Mouse (Mus musculus): ENCODE measurements around the gene Epha4. TPM values are rescaled to one million over a fixed set of nuclear protein-coding genes. Genes with fewer than 3 reads are reported as not detected.

The Epha4 gene
- polyA plus RNA-seq, 1 experiment, result 5.2 TPM

- H3K27me3 ChIP-seq (replicated peaks; ENCODE audit: control insufficient read depth, insufficient read depth, low read length), result no peaks in the 10 kb centered on the region
- WGBS, result 73% methylated on average over 21 of the region's 21 CpGs
- TF ChIP-seq POLR2A (IDR thresholded peaks at IDR 0.05; ENCODE audit: low read depth, low read length) (no peak), CTCF (conservative IDR thresholded peaks at IDR 0.05; ENCODE audit: insufficient read depth, insufficient read length, low read depth, low read length) (no peak)
- H3K27ac ChIP-seq (ENCODE audit: insufficient read depth, low read depth, low read length), result no peak overlapping the region
- H3K4me3 ChIP-seq (ENCODE audit: insufficient read depth, low read depth, low read length), result no peak overlapping the region
- no peaks in the 10 kb centered on the region for H3K36me3 ChIP-seq (ENCODE audit: control insufficient read depth, insufficient read depth, low read length)
- no peaks in the 10 kb centered on the region for H3K4me1 ChIP-seq (ENCODE audit: control insufficient read depth, insufficient read depth, low read length)
- no peak for DNase-seq
Observed at GRCm38 (mm10) chr1:77506038-77506855, 8.6 kb downstream of the Epha4 start.

- Histone ChIP-seq H3K36me3 (ENCODE audit: control insufficient read depth, insufficient read depth, low read length) (no peaks in the 10 kb centered on the region), H3K4me1 (ENCODE audit: control insufficient read depth, insufficient read depth, low read length) (peaks cover under 1% of the 10 kb centered on the region; the same call in 1 of the 2 replicates), H3K27ac (ENCODE audit: insufficient read depth, low read depth, low read length) (no peak overlapping the region), H3K27me3 (replicated peaks; ENCODE audit: control insufficient read depth, insufficient read depth, low read length) (no peaks in the 10 kb centered on the region), H3K4me3 (ENCODE audit: insufficient read depth, low read depth, low read length) (no peak overlapping the region)
- no peak for DNase-seq
- TF ChIP-seq POLR2A (IDR thresholded peaks at IDR 0.05; ENCODE audit: low read depth, low read length), result no peak
- TF ChIP-seq CTCF (conservative IDR thresholded peaks at IDR 0.05; ENCODE audit: insufficient read depth, insufficient read length, low read depth, low read length), result no peak
- 88% methylated on average over 8 of the region's 8 CpGs for WGBS
Observed at GRCm38 (mm10) chr1:77505263-77505662, 9.6 kb downstream of the Epha4 start.

GRCm38 (mm10) chr1:77504813-77505212 lies 10.1 kb downstream of the Epha4 start:
- WGBS, result 79% methylated on average over 2 of the region's 2 CpGs
- DNase-seq, result no peak
- TF ChIP-seq POLR2A (IDR thresholded peaks at IDR 0.05; ENCODE audit: low read depth, low read length) (no peak), CTCF (conservative IDR thresholded peaks at IDR 0.05; ENCODE audit: insufficient read depth, insufficient read length, low read depth, low read length) (no peak)

GRCm38 (mm10) chr1:77503711-77504181 lies 11.1 kb downstream of the Epha4 start:
- H3K4me3 ChIP-seq (ENCODE audit: insufficient read depth, low read depth, low read length), result no peak overlapping the region
- no peak for DNase-seq
- no peaks in the 10 kb centered on the region for H3K36me3 ChIP-seq (ENCODE audit: control insufficient read depth, insufficient read depth, low read length)
- WGBS, result 89% methylated on average over 8 of the region's 8 CpGs
- no peaks in the 10 kb centered on the region for H3K27me3 ChIP-seq (replicated peaks; ENCODE audit: control insufficient read depth, insufficient read depth, low read length)
- H3K27ac ChIP-seq (ENCODE audit: insufficient read depth, low read depth, low read length), result no peak overlapping the region
- peaks cover 3% of the 10 kb centered on the region; the same call in 1 of the 2 replicates for H3K4me1 ChIP-seq (ENCODE audit: control insufficient read depth, insufficient read depth, low read length)
- TF ChIP-seq POLR2A (IDR thresholded peaks at IDR 0.05; ENCODE audit: low read depth, low read length), result no peak
- no peak for TF ChIP-seq CTCF (conservative IDR thresholded peaks at IDR 0.05; ENCODE audit: insufficient read depth, insufficient read length, low read depth, low read length)

More at GRCm38 (mm10) chr1:77504813-77505212, 10.1 kb downstream of the Epha4 start:
- H3K36me3 ChIP-seq (ENCODE audit: control insufficient read depth, insufficient read depth, low read length), result no peaks in the 10 kb centered on the region
- H3K4me3 ChIP-seq (ENCODE audit: insufficient read depth, low read depth, low read length), result no peak overlapping the region
- no peak overlapping the region for H3K27ac ChIP-seq (ENCODE audit: insufficient read depth, low read depth, low read length)
- peaks cover 3% of the 10 kb centered on the region; the same call in 1 of the 2 replicates for H3K4me1 ChIP-seq (ENCODE audit: control insufficient read depth, insufficient read depth, low read length)
- no peaks in the 10 kb centered on the region for H3K27me3 ChIP-seq (replicated peaks; ENCODE audit: control insufficient read depth, insufficient read depth, low read length)

- Histone ChIP-seq H3K4me1 (ENCODE audit: control insufficient read depth, insufficient read depth, low read length) (peaks cover 3% of the 10 kb centered on the region; the same call in 1 of the 2 replicates), H3K4me3 (ENCODE audit: insufficient read depth, low read depth, low read length) (no peak overlapping the region), H3K36me3 (ENCODE audit: control insufficient read depth, insufficient read depth, low read length) (no peaks in the 10 kb centered on the region), H3K27ac (ENCODE audit: insufficient read depth, low read depth, low read length) (no peak overlapping the region), H3K27me3 (replicated peaks; ENCODE audit: control insufficient read depth, insufficient read depth, low read length) (no peaks in the 10 kb centered on the region)
- peak; percentile 17 for DNase-seq
- 56% methylated on average over 11 of the region's 11 CpGs for WGBS
- TF ChIP-seq CTCF (conservative IDR thresholded peaks at IDR 0.05; ENCODE audit: insufficient read depth, insufficient read length, low read depth, low read length) (no peak), POLR2A (IDR thresholded peaks at IDR 0.05; ENCODE audit: low read depth, low read length) (no peak)
Observed at GRCm38 (mm10) chr1:77502554-77503119, 12.3 kb downstream of the Epha4 start.

GRCm38 (mm10) chr1:77501363-77501933 lies 13.4 kb downstream of the Epha4 start:
- Histone ChIP-seq H3K4me1 (ENCODE audit: control insufficient read depth, insufficient read depth, low read length) (peaks cover 3% of the 10 kb centered on the region; the same call in 1 of the 2 replicates), H3K27ac (ENCODE audit: insufficient read depth, low read depth, low read length) (no peak overlapping the region), H3K27me3 (replicated peaks; ENCODE audit: control insufficient read depth, insufficient read depth, low read length) (no peaks in the 10 kb centered on the region), H3K4me3 (ENCODE audit: insufficient read depth, low read depth, low read length) (no peak overlapping the region), H3K36me3 (ENCODE audit: control insufficient read depth, insufficient read depth, low read length) (no peaks in the 10 kb centered on the region)
- TF ChIP-seq POLR2A (IDR thresholded peaks at IDR 0.05; ENCODE audit: low read depth, low read length) (no peak), CTCF (conservative IDR thresholded peaks at IDR 0.05; ENCODE audit: insufficient read depth, insufficient read length, low read depth, low read length) (no peak)
- 81% methylated on average over 13 of the region's 13 CpGs for WGBS
- DNase-seq, result no peak

- TF ChIP-seq POLR2A (IDR thresholded peaks at IDR 0.05; ENCODE audit: low read depth, low read length), result no peak
- TF ChIP-seq CTCF (conservative IDR thresholded peaks at IDR 0.05; ENCODE audit: insufficient read depth, insufficient read length, low read depth, low read length), result no peak
- peaks cover 3% of the 10 kb centered on the region; the same call in 1 of the 2 replicates for H3K4me1 ChIP-seq (ENCODE audit: control insufficient read depth, insufficient read depth, low read length)
- H3K27me3 ChIP-seq (replicated peaks; ENCODE audit: control insufficient read depth, insufficient read depth, low read length), result no peaks in the 10 kb centered on the region
- no peak for DNase-seq
- H3K27ac ChIP-seq (ENCODE audit: insufficient read depth, low read depth, low read length), result no peak overlapping the region
- whole genome bisulfite sequencing, result 80% methylated on average over 4 of the region's 4 CpGs
- H3K4me3 ChIP-seq (ENCODE audit: insufficient read depth, low read depth, low read length), result no peak overlapping the region
- no peaks in the 10 kb centered on the region for H3K36me3 ChIP-seq (ENCODE audit: control insufficient read depth, insufficient read depth, low read length)
Observed at GRCm38 (mm10) chr1:77497506-77497905, 17.4 kb downstream of the Epha4 start.
